Mouse (Mus musculus) inflammation-experienced regulatory T-cells, adult 6 months (primary cell): ENCODE data around the gene Irf8. TPM values are rescaled to one million over a fixed set of nuclear protein-coding genes. Genes with fewer than 3 reads are reported as not detected.

ENCODE experiments used
- ATAC-seq: one replicate; pipeline ENCODE4 v1.8.0; 2017
- polyA plus RNA-seq, 3 experiments: library from polyadenylated mRNA; unstranded; fragments of 100-300 nt; shearing (Covaris generic); gene quantifications; one replicate each; pipeline ENCODE4 v1.2.1; 2017

The Irf8 gene
- polyA plus RNA-seq: 10 to 100 TPM; 14.7 to 24.6 (median 20.5) TPM

DNA sequence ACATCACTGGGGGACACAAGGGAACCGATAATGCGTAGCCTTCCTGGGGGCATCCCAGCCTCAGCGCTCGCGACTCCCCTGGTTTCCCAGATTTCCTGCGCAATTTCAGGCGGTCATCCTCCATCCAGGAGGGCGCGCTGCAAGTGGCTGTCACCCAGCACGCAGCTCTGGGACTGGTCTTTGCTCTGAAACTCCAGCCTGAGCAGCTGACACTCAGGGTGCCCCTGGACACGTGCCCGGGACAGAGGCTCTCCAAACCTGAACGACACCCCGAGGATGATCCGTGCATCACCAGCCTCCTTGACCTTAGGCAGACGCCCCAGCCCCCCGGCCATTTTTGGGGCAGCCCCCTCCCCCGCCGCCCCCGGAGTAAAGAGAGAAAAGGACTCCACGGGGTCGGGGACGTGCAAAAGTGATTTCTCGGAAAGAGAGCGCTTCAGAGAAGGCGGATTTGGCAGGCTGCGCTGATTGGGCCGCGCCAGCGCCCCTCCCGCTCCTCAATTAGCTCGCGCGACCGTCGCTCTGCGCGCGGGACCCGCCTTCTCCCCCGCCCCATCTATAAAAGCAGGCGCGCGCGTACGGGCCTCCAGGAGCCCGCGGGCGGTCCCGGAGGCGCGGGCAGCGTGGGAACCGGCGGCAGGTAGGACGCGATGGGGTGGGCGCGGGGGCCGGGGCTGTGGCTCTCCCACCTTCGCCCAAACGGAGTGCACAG, at the start of gene Irf8:
TSS of gene Irf8 (plus strand) at position 589 of the 712 bp plus-strand sequence.
- peak; percentile 99 for ATAC-seq

DNA sequence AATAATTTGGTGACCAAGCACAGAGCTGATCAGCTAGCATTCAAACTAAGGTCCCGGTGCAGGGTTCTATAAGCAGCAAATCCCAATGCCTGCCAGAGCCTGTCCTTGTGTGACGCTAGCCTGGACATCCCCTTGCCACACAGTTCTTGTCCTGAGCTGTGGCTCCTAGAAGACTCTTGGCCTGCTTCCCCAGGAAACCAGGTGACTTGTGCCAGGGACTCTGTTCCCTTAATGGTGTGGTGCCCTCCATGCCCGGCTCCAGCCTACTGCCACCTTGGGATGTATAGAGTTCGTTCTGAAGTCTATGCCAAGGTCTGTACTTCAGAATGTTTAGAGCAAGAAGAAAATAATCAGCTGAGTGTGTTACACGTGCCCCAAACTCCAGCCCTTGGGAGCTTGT, 49.6 kb upstream of the Irf8 start:
- ATAC-seq: no peak

DNA sequence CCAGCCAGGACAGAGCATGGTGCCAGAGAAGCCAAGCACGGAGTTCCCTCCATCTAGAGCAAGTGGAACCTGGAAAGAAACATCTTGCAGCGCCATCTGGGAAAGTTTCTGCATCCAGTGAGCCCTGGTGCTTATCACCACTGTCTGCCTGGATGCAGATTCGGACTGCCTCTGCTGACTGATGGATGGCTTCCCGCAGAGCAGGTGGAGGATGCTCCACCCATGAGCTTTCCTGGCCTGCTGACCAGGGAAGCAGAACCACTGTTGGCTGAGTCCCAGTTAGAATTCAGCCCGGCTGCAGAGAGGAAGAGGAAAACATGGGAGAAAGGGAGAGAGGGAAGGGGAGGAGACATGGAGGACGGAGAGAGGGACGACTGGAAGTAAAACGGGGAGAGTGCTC, 48.4 kb upstream of the Irf8 start:
- ATAC-seq: no peak

DNA sequence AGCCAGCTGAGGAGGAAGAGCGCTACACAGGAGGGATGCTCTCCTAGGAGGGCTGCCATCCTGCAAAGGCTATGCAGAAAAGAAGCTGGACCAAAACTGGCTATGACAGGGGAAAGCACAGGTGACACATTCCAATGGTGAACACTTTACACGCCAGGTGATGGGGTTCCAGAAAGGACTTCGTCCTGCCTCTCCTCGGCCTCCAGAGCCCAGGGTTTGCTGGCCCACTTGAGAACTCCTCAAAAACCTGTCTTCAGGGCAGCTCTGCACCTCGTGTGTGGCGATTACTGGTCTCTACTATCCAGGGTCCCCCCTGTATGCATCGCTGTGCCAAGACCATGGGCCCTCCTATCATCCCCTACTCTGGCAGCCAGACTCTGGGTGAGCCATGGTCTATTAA, 47.6 kb upstream of the Irf8 start:
- ATAC-seq: no peak

DNA sequence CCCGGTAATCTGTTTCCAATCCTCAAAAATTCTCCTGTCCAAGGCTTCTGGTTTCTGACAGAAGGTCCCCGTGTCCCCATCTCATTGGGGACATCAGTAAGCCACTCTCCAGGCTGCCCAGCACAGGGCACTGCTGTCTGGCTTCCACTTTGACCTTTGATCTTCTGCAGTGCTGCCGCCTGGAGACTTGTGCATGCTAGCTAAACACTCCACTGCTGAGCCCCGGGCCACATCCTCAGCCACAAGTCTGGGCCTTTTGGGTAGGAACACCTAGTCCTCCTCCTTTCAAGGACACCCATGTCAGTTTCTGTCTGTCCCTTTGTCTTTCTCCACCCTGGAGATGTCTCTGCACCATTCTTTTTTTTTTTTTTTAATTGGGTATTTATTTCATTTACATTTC, 43.2 kb upstream of the Irf8 start:
- ATAC-seq: no peak

DNA sequence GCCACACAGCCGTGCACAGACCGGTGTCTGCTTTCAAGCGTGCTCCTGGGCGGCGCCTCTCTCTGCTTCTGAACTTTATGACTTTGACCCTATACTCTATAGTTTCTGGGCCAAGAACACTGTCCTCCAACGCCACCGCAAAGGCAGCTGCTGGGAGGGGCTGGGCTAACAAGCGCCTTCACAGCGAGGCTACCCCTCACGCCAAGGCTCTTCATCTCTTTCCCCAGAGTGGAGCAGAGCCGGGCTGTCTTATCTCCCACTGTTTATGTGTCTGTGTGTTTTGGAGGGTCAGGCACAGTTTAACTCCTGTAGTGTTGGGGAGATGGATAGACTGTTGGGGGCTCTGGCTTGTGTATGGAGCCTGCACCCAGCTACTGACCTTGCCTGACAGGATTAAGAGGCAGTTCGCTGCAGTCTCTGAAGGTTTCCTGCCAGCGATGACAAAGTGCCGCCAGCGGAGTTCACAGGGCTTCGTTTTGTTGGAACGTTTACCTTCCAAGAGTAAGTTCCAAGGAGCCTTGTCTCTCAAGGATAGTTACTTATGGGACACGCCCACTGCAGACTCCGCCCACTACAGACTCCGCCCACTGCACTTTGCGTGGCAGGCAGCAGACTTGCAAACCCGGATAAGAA, 42.2 kb upstream of the Irf8 start:
- ATAC-seq: no peak

DNA sequence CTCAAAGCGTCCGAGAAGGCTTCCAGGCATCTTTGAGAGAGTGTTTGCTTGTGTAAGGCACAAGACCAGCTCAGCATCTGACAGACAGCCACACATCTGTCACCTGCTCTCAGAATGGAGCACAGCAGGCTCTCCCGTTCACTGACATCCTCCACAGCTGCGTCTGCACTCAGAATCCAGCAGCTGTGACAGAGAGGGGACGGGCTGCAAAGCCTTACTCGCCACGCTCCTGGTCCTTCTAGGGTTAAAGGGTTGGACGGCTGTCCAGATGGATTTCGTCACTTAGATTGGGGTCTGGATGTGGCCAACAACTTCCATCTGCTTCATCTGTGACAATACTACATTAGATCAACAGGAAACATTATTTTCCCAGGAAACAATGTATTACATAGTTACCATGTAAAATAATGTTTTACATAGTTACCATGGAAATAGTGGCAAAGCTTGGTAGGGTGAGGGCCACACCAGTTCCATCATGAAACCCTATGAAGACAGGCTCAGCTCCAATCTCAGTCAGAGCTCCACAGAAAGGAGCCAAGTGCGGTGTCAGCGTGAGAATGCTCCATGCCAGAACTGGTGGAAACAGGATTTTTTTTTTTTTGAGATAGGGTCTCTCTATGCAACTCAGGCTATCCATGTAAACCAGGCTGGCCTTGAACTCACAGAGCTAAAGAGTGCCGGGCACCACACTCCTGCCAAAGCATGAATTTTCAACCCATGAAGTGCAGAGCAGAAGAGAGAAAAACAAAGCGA, 39.6 kb upstream of the Irf8 start:
- no peak for ATAC-seq

DNA sequence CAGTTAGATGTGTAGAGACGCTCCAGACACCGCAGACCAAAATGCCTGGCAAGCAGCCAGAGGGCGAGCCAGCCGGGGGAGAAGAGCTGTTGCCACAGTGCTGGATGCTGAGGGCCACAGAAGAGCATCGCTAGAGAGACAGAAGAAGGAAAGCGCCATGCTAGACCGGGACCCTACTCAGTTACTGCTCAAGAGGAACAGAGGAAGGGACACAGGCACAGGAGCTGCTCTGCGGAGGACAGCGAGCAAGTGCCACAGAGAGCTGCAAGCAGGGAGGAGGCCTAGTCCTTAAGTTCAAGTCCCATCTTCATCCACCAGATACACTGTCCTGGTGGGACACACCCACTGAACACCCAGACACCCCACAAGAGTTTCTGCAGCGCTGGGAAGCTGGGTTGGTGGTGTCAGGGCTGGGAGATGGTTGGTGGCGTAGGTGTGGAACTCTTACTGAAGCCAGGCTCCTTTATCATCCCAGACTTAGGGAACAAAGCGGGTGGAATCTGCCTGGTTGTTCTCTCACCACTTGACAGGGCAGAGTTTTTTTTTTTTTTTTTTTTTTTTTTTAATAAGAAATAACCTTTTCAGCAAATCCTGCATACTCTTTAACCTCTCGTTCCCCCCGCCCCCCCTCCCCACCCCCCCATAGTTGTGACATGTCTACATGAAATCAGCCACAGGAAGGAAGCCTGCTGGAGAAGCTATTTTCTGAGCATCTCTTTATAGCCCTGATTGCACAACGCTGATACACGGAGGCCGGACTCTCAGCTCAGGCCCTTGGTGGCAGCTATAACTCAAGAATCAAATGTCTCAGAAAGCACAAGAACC, 38.8 kb upstream of the Irf8 start:
- ATAC-seq: no peak

DNA sequence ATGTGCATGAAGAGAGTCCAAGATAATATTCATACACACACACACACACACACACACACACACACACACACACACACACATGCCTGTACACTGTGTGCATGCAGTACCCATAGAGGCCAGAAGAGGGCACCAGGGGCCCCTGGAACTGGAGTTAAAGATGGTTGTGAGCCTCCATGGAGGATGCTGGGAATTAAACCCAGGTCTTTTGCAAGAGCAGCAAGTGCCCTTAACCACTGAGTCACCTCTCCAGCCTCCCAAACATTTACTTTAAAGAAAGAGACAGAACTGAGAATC, 38.2 kb upstream of the Irf8 start:
- ATAC-seq: no peak

DNA sequence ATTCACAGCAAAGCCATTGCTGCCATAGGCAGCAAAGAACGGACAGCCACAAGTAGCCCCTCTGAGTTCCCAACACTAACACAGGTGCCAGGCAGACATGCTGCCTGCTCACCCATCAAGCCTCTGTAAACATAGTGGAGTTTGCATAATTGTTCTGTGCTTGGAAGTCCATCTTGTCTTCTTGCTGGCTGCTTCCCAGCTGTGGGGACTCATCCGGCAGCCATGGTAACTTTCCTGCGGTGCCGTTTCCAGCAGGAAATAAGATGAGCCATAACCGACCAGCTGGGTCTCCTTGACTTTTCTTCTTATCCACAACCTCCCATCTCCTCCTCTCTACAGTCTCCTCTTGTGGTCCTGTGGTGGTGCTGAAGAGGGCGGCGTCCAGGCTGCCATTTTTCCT, 37.7 kb upstream of the Irf8 start:
- no peak for ATAC-seq

DNA sequence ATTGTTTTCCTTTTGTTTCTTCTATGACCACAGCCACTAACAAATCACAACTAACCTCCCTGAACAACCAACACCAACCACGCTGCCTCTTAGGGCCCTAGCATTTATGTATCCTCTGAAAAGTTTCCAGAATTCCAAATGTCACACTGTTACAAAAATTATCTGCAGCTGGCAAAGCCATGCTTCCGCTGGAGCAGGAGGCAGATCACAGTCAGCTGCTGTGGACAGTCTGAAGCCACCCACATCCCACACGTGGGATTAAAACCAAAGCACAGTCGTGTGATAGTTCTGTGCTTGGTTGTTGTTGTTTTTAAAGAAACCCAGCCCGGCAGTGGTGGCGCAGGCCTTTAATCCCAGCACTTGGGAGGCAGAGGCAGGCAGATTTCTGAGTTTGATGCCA, 37.1 kb upstream of the Irf8 start:
- ATAC-seq: no peak

DNA sequence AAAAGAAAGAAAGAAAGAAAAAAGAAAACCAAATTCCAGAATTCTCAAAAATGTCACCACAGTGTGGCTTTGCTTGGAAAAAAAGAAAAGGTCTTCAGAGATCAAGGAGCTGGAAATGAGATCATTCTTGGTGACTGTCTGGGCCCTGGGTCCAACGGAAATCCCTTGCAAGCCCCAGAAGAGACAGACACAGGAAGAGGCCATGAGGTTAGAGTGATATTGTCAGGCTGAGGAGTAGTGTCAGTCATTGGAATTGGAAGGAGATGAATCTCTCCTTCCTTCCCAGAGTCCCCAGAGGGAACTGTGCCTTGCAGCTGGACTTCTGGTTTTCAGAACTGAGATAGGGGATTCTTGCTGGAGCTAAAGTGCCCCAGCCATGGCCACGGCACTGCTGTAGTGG, 36.6 kb upstream of the Irf8 start:
- ATAC-seq: peak; percentile 31

DNA sequence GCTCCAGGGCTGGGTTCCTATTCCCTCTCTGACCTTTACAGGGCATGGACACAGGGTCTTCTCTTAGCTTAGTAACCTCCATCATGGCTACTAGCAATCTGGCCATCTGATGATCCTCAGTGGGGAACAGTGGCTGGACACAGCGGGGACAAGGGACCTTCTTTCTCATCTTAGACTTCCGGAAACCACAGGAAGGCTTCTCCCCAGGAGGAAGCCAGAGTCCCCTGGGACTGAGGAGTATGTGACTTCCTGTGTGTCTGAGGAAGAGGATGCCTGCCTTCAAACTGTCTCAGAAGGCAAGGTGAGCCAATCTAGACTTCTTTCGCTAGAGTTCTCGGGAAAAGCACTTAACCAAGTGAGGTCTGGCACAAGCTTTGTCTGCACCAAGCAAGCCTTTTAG, 36.1 kb upstream of the Irf8 start:
- ATAC-seq: no peak

DNA sequence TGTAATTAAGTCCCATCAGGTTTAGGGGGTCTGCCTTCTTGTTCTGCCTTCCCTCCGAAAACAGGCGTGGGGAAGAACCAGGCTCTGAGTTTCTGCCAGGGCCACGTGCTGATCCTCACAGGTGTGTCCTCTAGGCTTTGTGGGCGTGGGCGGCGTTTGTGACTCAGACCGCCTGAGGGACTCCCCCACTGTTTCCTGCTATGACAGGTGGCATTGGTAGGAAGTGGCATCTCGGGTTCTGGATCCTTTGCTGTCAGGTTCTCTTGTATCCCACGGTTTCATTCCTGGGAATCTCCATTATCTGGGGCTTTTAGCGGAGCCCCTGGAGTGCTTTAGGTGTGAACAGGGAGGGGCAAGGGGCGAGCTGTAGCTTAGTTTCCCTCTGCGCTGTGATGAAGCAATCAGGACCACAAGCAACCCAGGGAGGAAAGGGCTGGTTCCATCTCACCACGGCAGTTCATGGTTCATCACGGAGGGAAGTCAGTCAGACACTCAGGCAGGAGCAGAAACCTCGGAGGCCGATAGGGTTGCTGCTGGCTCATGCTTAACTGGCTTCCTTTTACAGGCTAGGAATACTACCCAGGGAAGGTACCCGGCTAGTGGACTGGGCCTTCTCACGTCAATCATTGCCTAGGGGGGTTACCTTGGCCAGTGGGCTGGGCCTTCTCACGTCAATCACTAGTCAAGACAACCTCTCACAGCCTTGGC, 34.2 kb upstream of the Irf8 start:
- peak; percentile 89 for ATAC-seq

DNA sequence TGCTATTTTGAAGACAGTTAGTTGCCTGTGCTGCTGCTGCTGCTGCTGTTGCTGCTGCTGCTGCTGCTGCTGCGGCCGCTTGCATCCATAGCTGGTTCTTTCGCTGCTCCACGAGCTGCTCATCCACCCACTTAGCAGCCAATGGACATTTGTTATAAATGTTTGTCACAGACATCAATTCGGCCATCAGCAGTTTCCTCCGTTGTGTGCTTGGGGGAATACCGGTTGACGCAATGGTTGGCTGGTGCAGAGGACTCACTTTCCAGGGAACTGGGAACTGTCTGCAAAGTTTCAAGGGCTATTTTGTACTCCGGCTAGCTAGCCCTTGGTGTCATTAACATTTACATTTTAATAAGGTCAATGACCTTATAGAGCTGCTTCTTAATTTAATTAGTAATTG, 32.0 kb upstream of the Irf8 start:
- no peak for ATAC-seq

DNA sequence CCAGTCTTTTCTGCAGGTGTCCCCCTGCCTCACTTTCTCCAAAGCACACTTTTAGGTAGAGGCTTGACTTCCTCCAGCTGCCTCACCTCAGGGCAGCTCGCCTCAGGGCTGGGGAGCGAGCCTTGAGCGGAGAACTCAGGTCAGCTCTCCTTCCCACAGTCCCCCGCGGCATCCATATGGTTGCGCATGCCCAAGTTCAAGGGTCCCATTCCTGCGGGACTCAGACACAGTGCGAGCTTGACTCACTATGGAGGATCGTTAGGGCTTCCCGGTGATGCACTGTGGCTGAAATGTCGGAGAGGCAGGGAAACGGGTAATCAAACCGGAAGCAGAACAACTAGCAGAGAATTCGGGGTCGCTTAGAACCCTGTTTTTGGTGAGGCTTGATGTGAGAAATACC, 31.0 kb upstream of the Irf8 start:
- ATAC-seq: no peak

DNA sequence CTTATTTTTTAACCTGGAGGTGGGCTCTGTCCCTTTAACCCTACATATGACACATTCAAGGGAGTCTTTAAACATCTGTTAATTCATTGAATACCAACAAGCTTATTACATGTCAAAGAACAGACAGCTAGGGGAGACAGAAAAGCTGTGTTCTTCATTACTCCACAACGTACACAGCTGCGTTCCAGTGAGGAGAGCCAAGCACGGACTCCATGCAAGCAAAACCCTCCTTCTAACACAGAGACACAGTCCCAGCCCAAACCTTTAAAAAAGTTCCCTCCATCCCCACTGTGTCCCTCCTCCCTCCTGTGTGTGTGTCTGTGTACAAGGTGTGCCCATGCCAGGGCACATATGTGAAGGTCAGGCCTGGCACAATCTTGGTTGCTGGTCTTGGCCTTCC, 30.0 kb upstream of the Irf8 start:
- no peak for ATAC-seq

DNA sequence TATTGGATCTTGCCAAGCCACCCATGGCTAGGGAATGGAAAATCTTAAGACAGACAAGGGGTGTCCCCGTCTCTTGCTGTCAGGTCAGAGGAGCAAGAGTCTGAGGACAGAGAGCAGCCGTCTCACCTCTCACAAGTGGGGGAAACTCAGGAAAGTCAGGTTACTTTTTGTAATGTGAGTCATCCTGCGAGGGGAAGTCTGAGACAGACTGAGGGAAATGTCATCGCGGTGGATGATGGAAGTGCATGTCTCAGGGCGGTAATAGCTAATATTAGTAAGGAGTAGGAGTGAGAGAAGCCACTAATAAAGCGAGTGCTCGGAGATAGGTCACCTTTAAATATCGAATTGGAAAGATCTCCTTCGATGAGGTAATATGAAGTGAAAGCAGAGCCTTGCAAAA, 27.0 kb upstream of the Irf8 start:
- ATAC-seq: peak; percentile 81

DNA sequence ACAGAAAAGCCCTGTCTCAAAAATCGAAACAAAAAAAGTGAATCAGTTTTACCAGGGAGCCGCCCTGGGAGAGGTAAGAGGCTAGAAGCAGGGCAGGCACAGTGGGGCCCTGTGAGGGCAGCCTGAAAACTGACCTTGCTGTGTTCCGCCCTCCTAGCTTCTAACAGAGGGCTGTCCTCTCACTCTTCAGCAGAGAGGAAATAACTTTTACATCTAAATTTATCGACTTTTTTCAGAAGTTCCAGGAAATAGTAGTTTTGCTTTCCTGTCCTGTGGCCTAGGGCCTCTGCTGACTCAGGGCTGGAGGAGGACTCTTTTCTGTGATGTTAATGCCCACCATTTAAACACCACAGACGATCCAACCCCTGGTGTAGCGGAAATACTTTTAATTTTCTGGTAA, 21.0 kb upstream of the Irf8 start:
- peak; percentile 87 for ATAC-seq

DNA sequence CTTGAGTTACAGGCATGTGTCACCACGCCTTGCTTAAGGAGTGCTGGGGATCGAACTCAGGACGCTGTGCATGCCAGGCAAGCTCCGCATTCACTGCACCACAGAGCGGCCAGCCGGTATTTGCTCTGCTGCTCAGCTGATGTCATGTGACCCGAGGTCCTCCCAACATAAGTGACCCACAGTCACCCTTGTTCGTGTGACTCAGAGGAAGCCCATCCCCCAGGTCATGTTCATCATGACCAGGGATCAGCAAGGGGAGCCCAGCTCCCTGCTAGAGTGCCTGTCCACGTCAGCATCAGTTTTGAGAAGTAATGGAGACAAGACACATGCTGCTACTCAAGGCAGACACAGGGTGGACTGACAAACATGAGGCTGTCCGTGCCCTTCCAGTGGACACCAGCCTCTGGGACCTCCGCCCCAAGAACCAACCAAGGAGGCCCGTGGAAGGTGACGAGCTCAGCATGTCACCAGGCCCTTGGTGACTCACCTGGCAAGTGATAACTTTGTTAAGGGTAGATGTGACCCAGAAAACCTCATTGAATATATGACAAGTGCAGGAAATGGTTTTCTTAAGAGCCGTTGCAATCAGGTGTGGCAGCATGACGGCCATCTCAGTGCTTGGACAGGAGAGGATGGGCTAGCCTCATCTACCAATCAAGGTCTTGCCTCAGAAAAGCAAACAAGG, 20.0 kb upstream of the Irf8 start:
- ATAC-seq: peak; percentile 42

DNA sequence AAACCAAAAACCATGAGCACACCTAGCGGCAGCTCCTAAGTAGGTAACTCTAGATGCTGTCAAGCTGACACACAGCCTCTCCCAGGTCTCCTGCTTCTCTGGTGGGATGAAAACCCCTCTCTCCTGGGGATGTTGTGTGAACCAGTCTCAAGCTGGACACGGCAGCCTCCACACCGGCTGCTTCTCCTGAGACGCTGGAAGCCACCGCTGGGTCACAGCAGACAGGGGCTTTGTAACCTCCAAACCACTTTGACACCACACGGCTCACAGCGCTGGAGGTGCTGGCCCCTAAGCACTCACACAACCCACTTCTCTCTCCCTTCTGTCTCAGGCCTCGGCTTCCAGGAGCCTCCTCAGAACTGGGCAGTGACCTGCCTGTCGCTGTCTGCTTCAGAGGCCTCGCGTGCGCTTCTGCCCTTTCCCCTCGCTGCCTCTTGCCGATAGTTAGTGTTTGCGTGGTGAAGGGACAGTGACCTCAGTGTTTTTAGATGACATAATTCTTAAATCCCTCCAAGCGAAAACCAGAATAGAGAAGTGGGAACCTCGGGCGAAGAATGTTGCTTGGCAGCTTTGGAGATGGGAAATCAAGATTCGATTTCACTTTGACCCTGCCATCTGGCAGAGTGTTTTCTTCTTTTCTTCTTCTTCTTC, 16.4 kb upstream of the Irf8 start:
- no peak for ATAC-seq

DNA sequence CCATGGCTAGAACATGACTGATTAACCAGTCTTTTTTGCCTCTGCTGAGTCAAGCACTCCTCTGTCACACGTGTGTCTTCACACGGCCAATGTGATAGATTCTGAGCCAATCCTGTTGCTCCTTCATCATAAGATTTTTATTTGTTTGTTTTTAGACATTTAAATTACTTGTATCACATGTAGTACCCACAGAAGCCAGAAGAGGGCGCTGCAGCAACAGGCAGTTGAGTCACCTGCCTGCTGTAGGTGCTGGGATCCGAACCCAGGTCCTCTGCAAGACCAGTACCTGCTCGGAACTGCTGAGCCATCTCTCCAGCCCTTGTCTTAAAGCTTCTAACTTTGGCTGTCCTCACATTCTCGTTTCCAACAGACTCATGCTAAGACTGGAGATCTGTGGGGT, 13.1 kb upstream of the Irf8 start:
- ATAC-seq: no peak
